Mouse (Mus musculus) MEL (cell line): ENCODE data around the gene Tprkb. TPM values are rescaled to one million over a fixed set of nuclear protein-coding genes. Genes with fewer than 3 reads are reported as not detected.

ENCODE experiments used
- DNase-seq: peaks from one replicate; pipeline ENCODE4 v3.0.0; 2011; ENCODE audit warnings: low read depth, low spot score
- H3K27ac ChIP-seq: 2 replicates; pipeline ENCODE4 v1.5.1; 2012; ENCODE audit warnings: low read depth, mild to moderate bottlenecking, control low read depth, low read length, moderate library complexity; ENCODE audit not compliant: control insufficient read depth
- H3K27me3 ChIP-seq, 2 experiments: fragments of 150-350 bp in 1 of 2; sonication (generic) in 1 of 2; 2 replicates each; pipeline ENCODE4 v1.6.1; 2012; ENCODE audit warnings: low read length in 2 of 2, mild to moderate bottlenecking in 2 of 2, improper control_type of control experiment in 1 of 2, moderate library complexity in 1 of 2; ENCODE audit not compliant: insufficient read depth in 2 of 2, control insufficient read depth in 1 of 2
- H3K36me3 ChIP-seq, 2 experiments: 2 replicates each; pipeline ENCODE4 v1.6.1; 2012 to 2014; ENCODE audit warnings: low read length in 2 of 2, improper control_type of control experiment in 1 of 2, inconsistent platforms in 1 of 2, mild to moderate bottlenecking in 1 of 2; ENCODE audit not compliant: insufficient read depth in 2 of 2, control insufficient read depth in 1 of 2
- H3K4me1 ChIP-seq, 2 experiments: fragments of 150-350 bp in 1 of 2; sonication (generic) in 1 of 2; 2 replicates each; pipeline ENCODE4 v1.6.1; 2012; ENCODE audit warnings: low read length in 2 of 2, improper control_type of control experiment in 1 of 2, mild to moderate bottlenecking in 1 of 2; ENCODE audit not compliant: insufficient read depth in 2 of 2, control insufficient read depth in 1 of 2
- H3K4me3 ChIP-seq, 2 experiments: fragments of 150-350 bp in 1 of 2; sonication (generic) in 1 of 2; 2 replicates each; pipeline ENCODE4 v1.5.1; 2012; ENCODE audit warnings: low read depth in 2 of 2, low read length in 2 of 2, mild to moderate bottlenecking in 2 of 2, moderate library complexity in 2 of 2, control low read depth in 1 of 2, improper control_type of control experiment in 1 of 2; ENCODE audit not compliant: control insufficient read depth in 1 of 2, insufficient read depth in 1 of 2
- H3K79me2 ChIP-seq: 2 replicates; pipeline ENCODE4 v1.6.1; 2012; ENCODE audit warnings: mild to moderate bottlenecking, low read length, moderate library complexity; ENCODE audit not compliant: control insufficient read depth, poor library complexity, insufficient read depth
- H3K9ac ChIP-seq: 2 replicates; pipeline ENCODE4 v1.6.1; 2012; ENCODE audit warnings: low read depth, mild to moderate bottlenecking, control low read depth, low read length, moderate library complexity; ENCODE audit not compliant: control insufficient read depth, poor library complexity, severe bottlenecking
- H3K9me3 ChIP-seq: fragments of 150-350 bp; sonication (generic); replicated peaks from 2 replicates; pipeline ENCODE4 v1.6.1; 2012; ENCODE audit warnings: mild to moderate bottlenecking, low read length, improper control_type of control experiment, moderate library complexity; ENCODE audit not compliant: insufficient read depth
- BHLHE40 ChIP-seq: IDR thresholded peaks from 2 replicates; pipeline ENCODE4 v1.6.1; 2012; ENCODE audit warnings: low read depth, mild to moderate bottlenecking, inconsistent platforms, low read length, improper control_type of control experiment, borderline replicate concordance
- CHD2 ChIP-seq: IDR thresholded peaks from 2 replicates; pipeline ENCODE4 v1.6.1; 2011; ENCODE audit warnings: low read length, improper control_type of control experiment
- E2F4 ChIP-seq: IDR thresholded peaks from 2 replicates; pipeline ENCODE4 v1.6.1; 2011; ENCODE audit warnings: low read depth, low read length, improper control_type of control experiment, borderline replicate concordance
- ELF1 ChIP-seq: IDR thresholded peaks from 2 replicates; pipeline ENCODE4 v1.6.1; 2014; ENCODE audit warnings: low read depth, mild to moderate bottlenecking, inconsistent platforms, low read length, improper control_type of control experiment, moderate library complexity
- GATA1 ChIP-seq: IDR thresholded peaks from 2 replicates; pipeline ENCODE4 v1.6.1; 2011; ENCODE audit warnings: low read depth, low read length, improper control_type of control experiment
- JUND ChIP-seq: IDR thresholded peaks from 2 replicates; pipeline ENCODE4 v1.6.1; 2011; ENCODE audit warnings: low read depth, mild to moderate bottlenecking, improper control_type of control experiment, low read length
- MAFK ChIP-seq: IDR thresholded peaks from 2 replicates; pipeline ENCODE4 v1.6.1; 2011; ENCODE audit warnings: low read depth, mild to moderate bottlenecking, low read length, improper control_type of control experiment, borderline replicate concordance
- MAX ChIP-seq: IDR thresholded peaks from 2 replicates; pipeline ENCODE4 v1.6.1; 2011; ENCODE audit warnings: low read length, improper control_type of control experiment
- MAZ ChIP-seq: IDR thresholded peaks from 2 replicates; pipeline ENCODE4 v1.6.1; 2012; ENCODE audit warnings: low read depth, mild to moderate bottlenecking, inconsistent platforms, low read length, improper control_type of control experiment
- MEF2A ChIP-seq: IDR thresholded peaks from 2 replicates; pipeline ENCODE4 v1.6.1; 2014; ENCODE audit warnings: low read depth, mild to moderate bottlenecking, inconsistent platforms, low read length, improper control_type of control experiment; ENCODE audit not compliant: poor library complexity, insufficient replicate concordance, severe bottlenecking; ENCODE audit errors: extremely low read depth
- NRF1 ChIP-seq: IDR thresholded peaks from 2 replicates; pipeline ENCODE4 v1.6.1; 2014; ENCODE audit warnings: low read depth, mild to moderate bottlenecking, inconsistent platforms, low read length, improper control_type of control experiment, moderate library complexity; ENCODE audit not compliant: poor library complexity, insufficient read depth, severe bottlenecking
- POLR2AphosphoS2 ChIP-seq: IDR thresholded peaks from 2 replicates; pipeline ENCODE4 v1.6.1; 2011; ENCODE audit warnings: low read length, improper control_type of control experiment
- RAD21 ChIP-seq: IDR thresholded peaks from 2 replicates; pipeline ENCODE4 v1.6.1; 2011; ENCODE audit warnings: mild to moderate bottlenecking, low read depth, low read length, improper control_type of control experiment
- RCOR1 ChIP-seq: IDR thresholded peaks from 2 replicates; pipeline ENCODE4 v1.6.1; 2012; ENCODE audit warnings: low read depth, mild to moderate bottlenecking, inconsistent platforms, low read length, improper control_type of control experiment
- TBP ChIP-seq: IDR thresholded peaks from 2 replicates; pipeline ENCODE4 v1.8.0; 2011; ENCODE audit warnings: low read depth, low read length, improper control_type of control experiment
- TCF12 ChIP-seq: IDR thresholded peaks from 2 replicates; pipeline ENCODE4 v1.6.1; 2014; ENCODE audit warnings: low read depth, mild to moderate bottlenecking, inconsistent platforms, low read length, improper control_type of control experiment, moderate library complexity
- USF1 ChIP-seq: IDR thresholded peaks from 2 replicates; pipeline ENCODE4 v1.6.1; 2014; ENCODE audit warnings: low read depth, mild to moderate bottlenecking, inconsistent platforms, low read length, improper control_type of control experiment, moderate library complexity
- ZC3H11A ChIP-seq: IDR thresholded peaks from 2 replicates; pipeline ENCODE4 v1.6.1; 2012; ENCODE audit warnings: low read depth, mild to moderate bottlenecking, inconsistent platforms, low read length, improper control_type of control experiment
- ZKSCAN1 ChIP-seq: IDR thresholded peaks from 2 replicates; pipeline ENCODE4 v1.6.1; 2012; ENCODE audit warnings: low read depth, mild to moderate bottlenecking, inconsistent platforms, low read length, improper control_type of control experiment, moderate library complexity
- polyA plus RNA-seq, 2 experiments: library from polyadenylated mRNA; stranded (reverse) in 1 of 2; unstranded in 1 of 2; fragments of >175 nt in 1 of 2; fragments of >200 nt in 1 of 2; gene quantifications; 2 replicates each; pipeline versions ENCODE4 v1.2.1 to v1.2.4; 2012; ENCODE audit warnings: low replicate concordance in 2 of 2, low read depth in 1 of 2; ENCODE audit not compliant: insufficient read length in 2 of 2, insufficient read depth in 1 of 2, missing spikeins in 1 of 2
- total RNA-seq: library from RNA; depleted of rRNA; stranded (reverse); fragments of 300-350 nt; gene quantifications from 2 replicates; pipeline ENCODE4 v1.2.3, GENCODE M21; 2012

Gene Tprkb
- total and polyA plus RNA-seq, 3 experiments: 66.5 to 87.6 (median 85.1) TPM

DNA sequence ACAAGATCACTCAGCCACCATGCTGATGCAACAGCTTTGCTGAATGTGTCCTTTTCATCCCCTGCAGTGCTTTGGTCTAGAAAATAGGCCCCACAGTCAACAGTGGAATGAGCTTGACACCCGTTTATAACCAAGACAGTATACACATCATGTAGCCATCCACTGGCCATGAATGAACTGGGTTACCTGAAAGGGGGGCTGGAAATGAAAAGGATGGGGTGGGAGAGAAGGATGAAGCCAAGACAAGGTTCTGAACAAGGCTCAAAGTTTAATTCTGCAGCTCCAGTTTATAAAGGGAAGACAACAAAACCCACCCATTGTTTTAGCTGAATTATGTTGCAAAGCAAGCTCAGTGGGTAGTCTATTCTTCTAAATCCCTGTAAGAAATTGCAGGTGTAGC is 27.4 kb upstream of the Tprkb start:
- H3K9ac ChIP-seq: no peak overlapping the region
- TF ChIP-seq TBP (no peak), POLR2AphosphoS2 (no peak), GATA1 (no peak)
- TF ChIP-seq, all 39 proteins: peak for 0
- no peaks in the 10 kb centered on the region for H3K79me2 ChIP-seq
- no peaks in the 10 kb centered on the region for H3K9me3 ChIP-seq
- peaks cover 6 to 7% of the 10 kb centered on the region in 2 experiments for H3K27me3 ChIP-seq
- no peaks in the 10 kb centered on the region for H3K36me3 ChIP-seq
- no peaks in the 10 kb centered on the region for H3K4me1 ChIP-seq
- no peak overlapping the region for H3K4me3 ChIP-seq
- no peak for DNase-seq
- no peak overlapping the region for H3K27ac ChIP-seq

DNA sequence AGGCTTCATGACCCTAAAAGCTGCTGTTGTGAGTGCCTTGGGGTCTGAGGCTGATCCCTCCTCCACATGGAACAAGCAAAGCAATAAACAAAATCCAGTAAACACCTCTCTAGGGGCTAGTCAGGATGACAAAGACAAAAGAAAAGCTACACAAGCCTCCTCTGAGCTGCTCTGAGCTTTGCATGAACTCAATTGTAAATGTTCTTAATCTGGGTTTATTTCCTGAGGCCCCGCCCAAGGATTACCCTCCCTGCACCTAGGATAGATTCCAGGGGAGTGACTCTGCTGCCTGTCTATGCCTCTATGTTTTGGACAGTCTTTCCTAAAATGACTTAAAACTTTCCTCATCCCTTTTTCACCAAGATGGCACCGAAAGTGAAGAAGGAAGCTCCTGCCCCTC is 22.7 kb upstream of the Tprkb start:
- no peak overlapping the region for H3K9ac ChIP-seq
- TF ChIP-seq RCOR1: no peak
- TF ChIP-seq JUND: no peak
- no peak for TF ChIP-seq MAX
- no peak for TF ChIP-seq ELF1
- TF ChIP-seq ZKSCAN1: no peak
- no peak for TF ChIP-seq TBP
- TF ChIP-seq E2F4: no peak
- no peak for TF ChIP-seq RAD21
- TF ChIP-seq ZC3H11A: no peak
- TF ChIP-seq TCF12: no peak
- no peak for TF ChIP-seq NRF1
- no peak for TF ChIP-seq MAZ
- TF ChIP-seq BHLHE40: no peak
- TF ChIP-seq USF1: no peak
- no peak for TF ChIP-seq CHD2
- no peak for TF ChIP-seq POLR2AphosphoS2
- no peak for TF ChIP-seq MAFK
- TF ChIP-seq MEF2A: no peak
- H3K9me3 ChIP-seq: no peaks in the 10 kb centered on the region
- no peak for DNase-seq
- H3K4me3 ChIP-seq: no peak overlapping the region
- no peaks in the 10 kb centered on the region for H3K36me3 ChIP-seq
- H3K27ac ChIP-seq: no peak overlapping the region
- no peaks in the 10 kb centered on the region for H3K4me1 ChIP-seq
- H3K79me2 ChIP-seq: no peaks in the 10 kb centered on the region
- peaks cover 6 to 7% of the 10 kb centered on the region in 2 experiments for H3K27me3 ChIP-seq
